Mouse (Mus musculus): ENCODE measurements around the gene Zgpat. TPM values are rescaled to one million over a fixed set of nuclear protein-coding genes. Genes with fewer than 3 reads are reported as not detected.

The Zgpat gene
- polyA plus RNA-seq (2016; fragmentation: Nextera tagmentation; extraction: Ambion mirVana) = 22.6 and 23.9 TPM in 2 replicates

DNA sequence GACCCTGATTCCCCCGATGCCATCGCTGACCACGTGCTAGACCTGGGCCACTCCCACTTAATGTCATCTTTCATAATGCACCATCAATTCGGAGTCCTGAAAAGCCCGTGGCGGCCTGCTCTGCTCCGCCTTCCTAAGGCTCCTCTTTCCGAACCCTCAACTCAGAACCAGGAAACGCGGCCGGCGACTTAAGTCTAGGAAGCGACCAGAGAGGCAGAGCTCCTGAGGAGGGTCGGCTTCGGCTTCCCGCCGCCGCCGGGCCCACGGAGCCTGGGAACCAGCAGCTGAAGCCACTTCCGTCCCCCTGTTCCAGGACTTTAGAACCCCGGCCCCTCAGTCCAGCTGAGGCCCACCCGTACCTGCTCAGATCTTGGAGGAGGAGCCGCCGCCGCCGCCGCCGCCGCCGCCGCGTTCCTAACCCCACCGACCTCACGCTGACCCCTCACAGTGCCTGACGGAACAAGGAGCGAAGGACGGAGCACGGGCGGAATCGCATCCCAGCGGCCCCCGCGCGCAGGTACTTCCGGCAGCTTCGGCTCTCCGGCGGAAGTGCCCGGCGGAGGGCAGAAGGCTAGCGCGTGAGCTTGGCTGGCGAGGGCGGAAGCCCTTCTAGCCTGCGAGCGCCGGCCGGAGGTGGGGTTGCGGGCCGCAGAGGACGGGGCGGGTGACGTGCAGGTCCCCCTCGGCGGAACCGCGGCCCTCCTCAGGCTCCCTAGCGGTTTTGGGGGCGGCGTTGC, at the start of gene Zgpat, which contains the start of gene Arfrp1:
Gene Zgpat, plus strand, starts transcription at position 69 of the 737 bp plus-strand sequence.
Gene Arfrp1, minus strand, starts transcription at position 545 of the 737 bp plus-strand sequence.
- ATAC-seq = peak; percentile 90
- Histone ChIP-seq H3K27me3 (replicated peaks) (no peaks in the 10 kb centered on the region), H3K4me2 (peak within 1 kb of the TSS; percentile 97), H3K9ac (peak within 1 kb of the TSS; percentile 90), H3K27ac (peak within 1 kb of the TSS; percentile 91), H3K36me3 (peaks cover 62% of the 10 kb centered on the region), H3K4me3 (peak within 1 kb of the TSS; percentile 85), H3K9me3 (replicated peaks) (no peaks in the 10 kb centered on the region), H3K4me1 (peaks cover 56% of the 10 kb centered on the region)
- WGBS (ENCODE audit: insufficient replicate concordance) = 0% methylated on average over 67 of the region's 71 CpGs

DNA sequence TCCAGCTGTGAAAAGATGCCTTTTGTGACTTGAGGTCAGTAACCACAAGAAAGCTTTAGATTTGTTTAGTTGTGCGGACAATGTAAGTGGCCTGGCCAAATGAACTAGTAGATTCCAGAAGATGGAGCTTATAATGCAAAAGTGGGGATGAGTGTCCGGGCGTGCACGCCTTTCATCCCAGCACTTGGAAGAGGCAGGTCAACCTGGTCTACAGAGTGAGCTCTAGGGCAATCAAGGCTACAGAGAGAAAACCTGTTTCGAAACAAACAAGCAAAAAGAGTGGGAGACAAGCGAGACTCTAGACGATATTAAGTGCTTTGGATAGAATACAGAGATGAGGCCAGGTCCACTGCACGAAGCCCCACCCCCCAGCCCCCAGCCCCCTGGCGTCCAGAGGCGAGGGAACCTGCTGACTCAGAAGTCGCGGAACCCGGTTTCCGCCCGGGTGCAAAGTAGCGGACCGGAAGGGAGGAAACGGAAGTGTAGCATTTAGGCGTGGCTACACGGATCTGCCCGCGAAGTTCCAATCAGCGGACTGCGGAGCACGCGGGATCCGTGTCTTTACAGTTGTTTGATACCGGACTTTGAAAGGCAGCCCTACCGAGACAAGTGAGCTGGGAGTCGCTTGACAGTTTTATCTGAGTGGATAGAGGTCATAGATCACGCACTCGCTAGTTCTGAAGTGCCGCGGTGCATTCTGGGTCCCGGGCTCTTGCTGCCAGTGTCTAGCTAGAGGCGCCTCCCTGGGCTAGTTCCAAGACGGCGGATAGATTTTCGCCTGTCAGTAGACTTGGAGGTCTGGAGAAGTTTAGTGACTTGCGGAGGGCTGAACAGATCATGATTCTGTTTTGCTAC, 45.3 kb upstream of the Zgpat start, which contains the start of gene Rtel1:
Gene Rtel1, plus strand, starts transcription at position 492 of the 855 bp plus-strand sequence.
- peaks cover 30% of the 10 kb centered on the region for H3K36me3 ChIP-seq
- peak within 1 kb of the TSS; percentile 71 for H3K4me2 ChIP-seq
- peak within 1 kb of the TSS; percentile 93 for H3K27ac ChIP-seq
- H3K27me3 ChIP-seq (replicated peaks) = peaks cover 40% of the 10 kb centered on the region
- peak within 1 kb of the TSS; percentile 74 for H3K9ac ChIP-seq
- H3K4me3 ChIP-seq = peak within 1 kb of the TSS; percentile 72
- ATAC-seq = peak; percentile 93
- WGBS (ENCODE audit: insufficient replicate concordance) = 5% methylated on average over 40 of the region's 40 CpGs
- peaks cover 18% of the 10 kb centered on the region for H3K4me1 ChIP-seq
- H3K9me3 ChIP-seq (replicated peaks) = no peaks in the 10 kb centered on the region

- Histone ChIP-seq H3K4me2 (peak overlapping the region; percentile 71), H3K4me3 (peak overlapping the region; percentile 72), H3K36me3 (peaks cover 36% of the 10 kb centered on the region), H3K27me3 (replicated peaks) (peaks cover 34% of the 10 kb centered on the region), H3K9me3 (replicated peaks) (no peaks in the 10 kb centered on the region), H3K27ac (peak overlapping the region; percentile 93), H3K9ac (peak overlapping the region; percentile 74), H3K4me1 (peaks cover 18% of the 10 kb centered on the region)
- WGBS (ENCODE audit: insufficient replicate concordance) = 9% methylated on average over 7 of the region's 7 CpGs
- peak; percentile 9; the same call in 1 of the 2 replicates for ATAC-seq
These were observed 44.6 kb upstream of the Zgpat start for GRCm38 (mm10) chr2:181320103-181320499.

- no peak overlapping the region for H3K4me3 ChIP-seq
- 77% methylated on average over 5 of the region's 5 CpGs for WGBS (ENCODE audit: insufficient replicate concordance)
- H3K9me3 ChIP-seq (replicated peaks) = no peaks in the 10 kb centered on the region
- H3K9ac ChIP-seq = no peak overlapping the region
- peaks cover 18% of the 10 kb centered on the region for H3K4me1 ChIP-seq
- no peak overlapping the region for H3K4me2 ChIP-seq
- H3K27me3 ChIP-seq (replicated peaks) = peaks cover 13% of the 10 kb centered on the region; the same call in 1 of the 2 replicates
- H3K36me3 ChIP-seq = peaks cover 57% of the 10 kb centered on the region
- no peak for ATAC-seq
- no peak overlapping the region for H3K27ac ChIP-seq
These were observed 42.6 kb upstream of the Zgpat start for GRCm38 (mm10) chr2:181322136-181322535.

DNA sequence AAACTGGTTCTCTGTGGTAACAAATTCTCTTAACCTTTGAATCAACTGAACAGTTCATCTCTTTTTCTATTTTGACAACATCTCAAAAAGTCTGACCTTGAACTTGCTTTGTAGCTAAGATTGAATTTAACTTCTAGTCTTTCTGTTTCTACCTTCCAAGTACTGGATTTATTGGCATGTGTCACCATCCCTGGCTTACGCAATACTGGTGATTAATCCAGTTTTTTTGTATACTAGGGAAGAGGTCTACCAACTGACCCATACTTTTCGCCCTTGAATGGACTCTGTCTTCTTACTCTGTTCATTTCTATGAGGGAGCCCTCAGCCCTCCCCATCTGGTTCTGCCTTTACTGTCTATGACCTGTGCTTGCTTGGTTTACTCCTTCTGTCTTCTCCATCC, 38.6 kb upstream of the Zgpat start:
- 79% methylated on average over 2 of the region's 2 CpGs for WGBS (ENCODE audit: insufficient replicate concordance)
- H3K4me3 ChIP-seq = no peak overlapping the region
- H3K9me3 ChIP-seq (replicated peaks) = no peaks in the 10 kb centered on the region
- no peak overlapping the region for H3K27ac ChIP-seq
- no peak overlapping the region for H3K4me2 ChIP-seq
- peaks cover 96% of the 10 kb centered on the region for H3K36me3 ChIP-seq
- ATAC-seq = no peak
- no peaks in the 10 kb centered on the region for H3K27me3 ChIP-seq (replicated peaks)
- H3K4me1 ChIP-seq = 0 out of 2 replicates have a peak, but pooled peaks cover under 1% of the 10 kb centered on the region
- H3K9ac ChIP-seq = no peak overlapping the region

GRCm38 (mm10) chr2:181332542-181332941, 32.2 kb upstream of the Zgpat start:
- ATAC-seq = no peak
- Histone ChIP-seq H3K4me1 (no peaks in the 10 kb centered on the region), H3K36me3 (peaks cover 91% of the 10 kb centered on the region), H3K27me3 (replicated peaks) (no peaks in the 10 kb centered on the region), H3K9me3 (replicated peaks) (no peaks in the 10 kb centered on the region), H3K4me3 (no peak overlapping the region), H3K9ac (no peak overlapping the region), H3K27ac (no peak overlapping the region), H3K4me2 (no peak overlapping the region)

- H3K4me2 ChIP-seq = no peak overlapping the region
- H3K4me3 ChIP-seq = no peak overlapping the region
- ATAC-seq = peak; percentile 58; the same call in 1 of the 2 replicates
- no peaks in the 10 kb centered on the region for H3K4me1 ChIP-seq
- WGBS (ENCODE audit: insufficient replicate concordance) = 47% methylated on average over 3 of the region's 3 CpGs
- H3K27me3 ChIP-seq (replicated peaks) = no peaks in the 10 kb centered on the region
- H3K9ac ChIP-seq = no peak overlapping the region
- H3K9me3 ChIP-seq (replicated peaks) = no peaks in the 10 kb centered on the region
- no peak overlapping the region for H3K27ac ChIP-seq
- peaks cover 90% of the 10 kb centered on the region for H3K36me3 ChIP-seq
These were observed 30.7 kb upstream of the Zgpat start for GRCm38 (mm10) chr2:181334023-181334422.

DNA sequence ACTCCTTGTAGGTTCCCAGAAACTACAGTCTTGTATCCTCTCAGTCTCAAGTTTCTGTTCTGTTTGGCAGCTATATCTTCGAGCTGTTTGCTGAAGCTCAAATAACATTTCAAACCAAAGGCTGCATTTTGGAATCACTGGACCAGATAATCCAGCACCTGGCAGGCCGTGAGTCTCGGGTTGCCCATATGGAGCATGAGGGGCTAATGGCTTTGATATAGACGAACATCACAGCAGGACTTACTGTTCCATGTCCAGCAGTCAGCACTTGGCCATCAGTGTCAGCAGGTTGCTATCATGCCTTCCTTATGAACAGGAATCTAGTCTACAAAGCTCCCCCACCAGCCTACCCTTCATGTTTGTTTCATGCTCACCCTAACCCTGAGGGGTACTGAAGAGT, 24.3 kb upstream of the Zgpat start:
- peaks cover 92% of the 10 kb centered on the region for H3K36me3 ChIP-seq
- no peaks in the 10 kb centered on the region for H3K27me3 ChIP-seq (replicated peaks)
- no peak for ATAC-seq
- H3K4me3 ChIP-seq = no peak overlapping the region
- WGBS (ENCODE audit: insufficient replicate concordance) = 76% methylated on average over 4 of the region's 4 CpGs
- no peaks in the 10 kb centered on the region for H3K4me1 ChIP-seq
- H3K9me3 ChIP-seq (replicated peaks) = no peaks in the 10 kb centered on the region
- H3K4me2 ChIP-seq = no peak overlapping the region
- no peak overlapping the region for H3K27ac ChIP-seq
- H3K9ac ChIP-seq = no peak overlapping the region

DNA sequence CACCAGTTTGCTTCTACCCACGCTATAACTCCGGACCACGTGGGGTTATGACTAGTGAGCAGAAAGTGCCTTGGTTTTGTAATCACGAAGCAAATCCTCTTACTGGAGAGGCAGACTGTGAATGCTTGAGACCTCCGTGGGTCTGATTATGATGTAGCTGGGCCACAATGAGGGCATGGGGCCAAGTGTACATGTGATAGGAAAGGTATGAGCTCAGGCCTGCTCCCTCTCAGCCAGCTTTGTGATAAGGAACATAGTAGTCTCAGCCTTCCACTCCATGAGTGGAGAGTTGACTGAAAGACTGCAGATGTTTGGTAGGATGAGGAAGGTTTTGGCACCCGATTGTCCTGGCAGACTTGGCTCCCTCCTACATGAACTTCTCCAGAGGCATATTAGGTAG, 22.0 kb upstream of the Zgpat start:
- peaks cover 91% of the 10 kb centered on the region for H3K36me3 ChIP-seq
- H3K27me3 ChIP-seq (replicated peaks) = no peaks in the 10 kb centered on the region
- H3K9me3 ChIP-seq (replicated peaks) = no peaks in the 10 kb centered on the region
- WGBS (ENCODE audit: insufficient replicate concordance) = 84% methylated on average over 6 of the region's 6 CpGs
- no peak overlapping the region for H3K27ac ChIP-seq
- H3K4me3 ChIP-seq = no peak overlapping the region
- no peak overlapping the region for H3K9ac ChIP-seq
- H3K4me1 ChIP-seq = no peaks in the 10 kb centered on the region
- ATAC-seq = no peak
- H3K4me2 ChIP-seq = no peak overlapping the region

- peaks cover 100% of the 10 kb centered on the region for H3K36me3 ChIP-seq
- no peak for ATAC-seq
- no peak overlapping the region for H3K27ac ChIP-seq
- 72% methylated on average over 3 of the region's 3 CpGs for WGBS (ENCODE audit: insufficient replicate concordance)
- no peaks in the 10 kb centered on the region for H3K9me3 ChIP-seq (replicated peaks)
- no peaks in the 10 kb centered on the region for H3K4me1 ChIP-seq
- no peak overlapping the region for H3K4me2 ChIP-seq
- H3K9ac ChIP-seq = no peak overlapping the region
- no peaks in the 10 kb centered on the region for H3K27me3 ChIP-seq (replicated peaks)
- no peak overlapping the region for H3K4me3 ChIP-seq
These were observed 7.9 kb upstream of the Zgpat start for GRCm38 (mm10) chr2:181356780-181357179.

DNA sequence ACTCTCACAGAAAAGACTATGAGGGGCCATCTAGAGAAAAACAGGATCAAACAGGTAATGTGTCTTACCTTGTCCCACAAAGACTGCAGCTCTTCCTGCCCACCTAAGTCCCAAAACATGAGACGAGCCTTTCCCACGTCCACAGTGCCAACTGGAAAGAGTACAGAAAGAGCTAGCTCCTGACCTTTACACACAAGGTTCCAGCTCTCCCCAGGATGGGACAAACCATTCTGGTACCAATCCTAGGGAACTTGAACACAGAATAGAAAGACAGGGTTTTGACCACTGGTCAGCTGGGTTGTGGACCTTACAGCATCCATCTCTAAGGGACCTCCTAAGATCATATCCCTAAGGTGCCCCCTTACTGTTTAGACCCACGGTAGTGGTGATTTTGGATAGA, 782 bp upstream of the Zgpat start:
- ATAC-seq = no peak
- H3K27me3 ChIP-seq (replicated peaks) = no peaks in the 10 kb centered on the region
- peak overlapping the region; percentile 97 for H3K4me2 ChIP-seq
- H3K4me1 ChIP-seq = peaks cover 45% of the 10 kb centered on the region
- peak overlapping the region; percentile 90 for H3K9ac ChIP-seq
- H3K27ac ChIP-seq = no peak overlapping the region
- peaks cover 62% of the 10 kb centered on the region for H3K36me3 ChIP-seq
- WGBS (ENCODE audit: insufficient replicate concordance) = 70% methylated on average over 3 of the region's 3 CpGs
- H3K4me3 ChIP-seq = peak overlapping the region; percentile 85
- no peaks in the 10 kb centered on the region for H3K9me3 ChIP-seq (replicated peaks)

DNA sequence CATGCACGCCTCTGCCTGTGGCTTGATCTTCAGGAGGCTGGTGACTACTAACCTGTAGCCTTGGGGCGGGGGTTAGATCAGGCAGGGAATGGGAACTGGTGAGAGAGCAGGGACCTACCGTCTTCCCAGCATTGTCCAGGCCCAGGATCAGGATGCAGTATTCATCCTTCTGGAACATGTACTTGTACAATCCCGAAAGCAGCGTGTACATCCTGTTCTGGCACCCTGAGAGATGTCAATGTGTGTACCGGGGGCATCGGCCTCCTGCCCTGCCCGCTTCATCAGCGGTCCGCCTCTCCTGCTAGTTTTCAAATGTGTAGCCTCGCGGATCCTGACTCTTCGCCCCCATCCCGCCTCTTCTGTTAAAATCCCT, 255 bp upstream of the Zgpat start:
- peaks cover 51% of the 10 kb centered on the region for H3K4me1 ChIP-seq
- no peaks in the 10 kb centered on the region for H3K9me3 ChIP-seq (replicated peaks)
- no peaks in the 10 kb centered on the region for H3K27me3 ChIP-seq (replicated peaks)
- peak overlapping the region; percentile 85 for H3K4me3 ChIP-seq
- H3K9ac ChIP-seq = peak overlapping the region; percentile 90
- peak overlapping the region; percentile 91; the same call in 1 of the 2 replicates for H3K27ac ChIP-seq
- ATAC-seq = no peak
- 8% methylated on average over 14 of the region's 14 CpGs for WGBS (ENCODE audit: insufficient replicate concordance)
- H3K36me3 ChIP-seq = peaks cover 62% of the 10 kb centered on the region
- peak overlapping the region; percentile 97 for H3K4me2 ChIP-seq

Measured in liver, embryonic 12.5 days (tissue).